Comparison of ENCODE assay signal across 9 mouse cellular contexts in the genomic region with DNA sequence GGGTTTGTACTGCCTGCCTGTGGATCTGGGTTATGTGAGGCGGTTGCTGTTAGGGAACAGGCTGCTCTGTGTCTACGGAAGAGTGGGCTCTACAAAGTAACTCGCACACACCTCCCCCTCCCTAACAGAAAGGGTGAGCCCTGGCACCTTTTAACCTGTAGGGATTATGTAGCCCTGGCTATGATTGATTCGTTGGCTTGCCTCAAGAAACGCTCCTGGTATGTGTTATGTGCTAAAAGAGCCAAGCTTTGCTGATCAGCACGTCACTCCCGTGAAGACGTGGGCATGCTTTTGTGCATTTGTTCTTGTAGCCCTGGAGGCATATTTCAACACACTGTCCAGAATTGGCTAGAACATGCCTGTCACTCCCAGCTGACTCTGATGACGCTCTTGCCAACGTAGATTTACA.
A peak's percentile ranks its signal among the peaks of the same experiment; 100 is the strongest.
DNase-seq lines count a peak whose midpoint lies in the region; ATAC-seq and TF ChIP-seq lines count a peak whose summit lies in the region.
"Had no signal": no experiment of that assay in that cellular context is flagged by ENCODE, and none has a peak within 500 bp of the region (broad histone marks: within the 10 kb centered on the region; RNA-seq: fewer than 3 reads in every experiment).

No protein-coding gene starts in this region.

- no peak; the same call in 1 of the 2 replicates for ATAC-seq in heart, embryonic 16.5 days (replicated peaks; ENCODE audit: extremely low read depth, insufficient read depth, low FRiP score)
- no peak for ATAC-seq in limb, embryonic 14.5 days (ENCODE audit: low FRiP score, low read depth)
- ATAC-seq in monocyte, adult 5-6 weeks (replicated peaks; ENCODE audit: insufficient number of reproducible peaks, low FRiP score, low TSS enrichment, poor library complexity, severe bottlenecking): no peak
- ATAC-seq in heart, embryonic 11.5 days (replicated peaks; ENCODE audit: insufficient number of reproducible peaks, low FRiP score, low TSS enrichment): no peak

- peaks cover 3% of the 10 kb centered on the region; the same call in 1 of the 2 replicates for H3K4me1 ChIP-seq in heart, embryonic 16.5 days (ENCODE audit: control insufficient read depth, insufficient read depth, low read length)
- H3K4me1 ChIP-seq in limb, embryonic 14.5 days (ENCODE audit: control insufficient read depth, insufficient read depth, low read length): no peaks in the 10 kb centered on the region
- H3K4me1 ChIP-seq in heart, embryonic 11.5 days (ENCODE audit: control insufficient read depth, insufficient read depth, low read length): no peaks in the 10 kb centered on the region

- 46% methylated on average over 10 of the region's 10 CpGs for WGBS in heart, embryonic 16.5 days
- 37% methylated on average over 10 of the region's 10 CpGs for WGBS in limb, embryonic 14.5 days
- 62% methylated on average over 10 of the region's 10 CpGs for WGBS in heart, embryonic 11.5 days (ENCODE audit: insufficient replicate concordance)

- intact Hi-C loops in heart, postnatal 25 days (cut with DNase I): no loop called here

- peak overlapping the region; percentile 38; the same call in 1 of the 2 replicates for H3K4me2 ChIP-seq in heart, embryonic 16.5 days (ENCODE audit: low read depth, low read length)
- peak overlapping the region; percentile 23 for H3K4me2 ChIP-seq in limb, embryonic 14.5 days (replicated peaks; ENCODE audit: low read depth, low read length, severe bottlenecking)
- H3K4me2 ChIP-seq in heart, embryonic 11.5 days: no peak overlapping the region

- H3K9ac ChIP-seq in heart, embryonic 16.5 days (ENCODE audit: low read length): no peak overlapping the region
- no peak overlapping the region for H3K9ac ChIP-seq in limb, embryonic 14.5 days (ENCODE audit: low read depth, low read length, severe bottlenecking)
- no peak overlapping the region for H3K9ac ChIP-seq in heart, embryonic 11.5 days (ENCODE audit: low read depth, low read length)

- peaks cover 11% of the 10 kb centered on the region for H3K9me3 ChIP-seq in heart, embryonic 16.5 days (replicated peaks; ENCODE audit: control insufficient read depth, low read length)
- peaks cover 10% of the 10 kb centered on the region; the same call in 1 of the 2 replicates for H3K9me3 ChIP-seq in limb, embryonic 14.5 days (ENCODE audit: control insufficient read depth, low read length)
- H3K9me3 ChIP-seq in heart, embryonic 11.5 days (replicated peaks; ENCODE audit: control insufficient read depth, low read length): peaks cover 5% of the 10 kb centered on the region; the same call in 1 of the 2 replicates

- no peak overlapping the region; the same call in 1 of the 2 replicates for H3K4me3 ChIP-seq in heart, embryonic 16.5 days (ENCODE audit: low read length)
- no peak overlapping the region for H3K4me3 ChIP-seq in limb, embryonic 14.5 days (replicated peaks; ENCODE audit: low read length)
- no peak overlapping the region for H3K4me3 ChIP-seq in heart, embryonic 11.5 days (ENCODE audit: low read depth, low read length)

- DNase-seq in heart, postnatal 25 days (ENCODE audit: low spot score): no peak
- DNase-seq in 3T3-L1 (ENCODE audit: low read depth, low spot score): peak; percentile 84
- DNase-seq in brain, adult 2 months (ENCODE audit: low read depth, low spot score): peak; percentile 68
- no peak for DNase-seq in limb, embryonic 14.5 days (ENCODE audit: low spot score)
- no peak for DNase-seq in MN1 (ENCODE audit: low spot score)
- DNase-seq: kidney, postnatal 4 days had no signal

- no peak overlapping the region for H3K27ac ChIP-seq in heart, embryonic 16.5 days (ENCODE audit: low read length)
- H3K27ac ChIP-seq in limb, embryonic 14.5 days (replicated peaks; ENCODE audit: low read depth, low read length): no peak overlapping the region
- no peak overlapping the region for H3K27ac ChIP-seq in heart, embryonic 11.5 days (ENCODE audit: low read depth, low read length)

- TF ChIP-seq POLR2A in limb, embryonic 14.5 days (IDR thresholded peaks at IDR 0.05; ENCODE audit: borderline replicate concordance, extremely low read depth, insufficient read depth, insufficient read length): no peak

- H3K36me3 ChIP-seq in heart, embryonic 16.5 days (ENCODE audit: control insufficient read depth, insufficient read depth): no peaks in the 10 kb centered on the region
- H3K36me3 ChIP-seq in limb, embryonic 14.5 days (ENCODE audit: control insufficient read depth, insufficient read depth, low read length): no peaks in the 10 kb centered on the region
- no peaks in the 10 kb centered on the region for H3K36me3 ChIP-seq in heart, embryonic 11.5 days (ENCODE audit: control insufficient read depth, insufficient read depth, low read length)

- H3K27me3 ChIP-seq in heart, embryonic 16.5 days (ENCODE audit: control insufficient read depth, insufficient read depth, low read length): no peaks in the 10 kb centered on the region
- H3K27me3 ChIP-seq in limb, embryonic 14.5 days (ENCODE audit: control insufficient read depth, insufficient read depth, low read length): no peaks in the 10 kb centered on the region
- no peaks in the 10 kb centered on the region for H3K27me3 ChIP-seq in heart, embryonic 11.5 days (ENCODE audit: control insufficient read depth, insufficient read depth, low read length)

Comparison
In these comparisons a context has a peak if more than half of its experiments do, and no peak if none do; other contexts are left out.
1. DNase-seq: peak in 3T3-L1 (single experiment) and brain, adult 2 months (single experiment); none in heart, postnatal 25 days (single experiment), limb, embryonic 14.5 days (single experiment) and MN1 (single experiment).